Mouse (Mus musculus) brain, embryonic 14.5 days (tissue): ENCODE measurements around the gene Vipr1. TPM values are rescaled to one million over a fixed set of nuclear protein-coding genes. Genes with fewer than 3 reads are reported as not detected.
"Not testable (repeated sequence)": the region's sequence is repeated elsewhere in the genome, so short reads cannot be mapped to it uniquely, and the experiment has no call there.

Experiments used
- DNase-seq: peaks from one replicate; pipeline ENCODE4 v3.0.0-alpha.2; 2011; ENCODE audit warnings: low read depth
- CTCF ChIP-seq: fragments of 200-500 bp; IDR thresholded peaks from 2 replicates; pipeline ENCODE4 v1.5.1; 2012; ENCODE audit warnings: inconsistent platforms, mild to moderate bottlenecking, moderate library complexity, borderline replicate concordance; ENCODE audit not compliant: insufficient read depth, insufficient read length; ENCODE audit errors: extremely low read depth
- POLR2A ChIP-seq: fragments of 200-500 bp; IDR thresholded peaks from 2 replicates; pipeline ENCODE4 v1.6.1; 2012; ENCODE audit warnings: mild to moderate bottlenecking, inconsistent platforms, borderline replicate concordance; ENCODE audit not compliant: poor library complexity, insufficient read depth, insufficient read length, severe bottlenecking; ENCODE audit errors: extremely low read depth
- polyA plus RNA-seq: library from polyadenylated mRNA; depleted of rRNA; stranded (reverse); fragments of >200 nt; gene quantifications from 2 replicates; pipeline ENCODE4 v1.2.3, GENCODE M21; 2012; rRNA removed

The Vipr1 gene
- polyA plus RNA-seq = 0.38 and 0.63 TPM in 2 replicates

GRCm38 (mm10) chr9:121642401-121643181 lies at the start of gene Vipr1:
Gene Vipr1 (plus strand): TSS chr9:121642716.
- no peak for TF ChIP-seq POLR2A
- TF ChIP-seq CTCF = 0 out of 2 replicates have a peak, but pooled peaks have one; percentile 16
- peak; percentile 84 for DNase-seq

GRCm38 (mm10) chr9:121592948-121593550 lies 49.5 kb upstream of the Vipr1 start:
- TF ChIP-seq POLR2A (no peak), CTCF (no peak)
- peak; percentile 71 for DNase-seq

DNA sequence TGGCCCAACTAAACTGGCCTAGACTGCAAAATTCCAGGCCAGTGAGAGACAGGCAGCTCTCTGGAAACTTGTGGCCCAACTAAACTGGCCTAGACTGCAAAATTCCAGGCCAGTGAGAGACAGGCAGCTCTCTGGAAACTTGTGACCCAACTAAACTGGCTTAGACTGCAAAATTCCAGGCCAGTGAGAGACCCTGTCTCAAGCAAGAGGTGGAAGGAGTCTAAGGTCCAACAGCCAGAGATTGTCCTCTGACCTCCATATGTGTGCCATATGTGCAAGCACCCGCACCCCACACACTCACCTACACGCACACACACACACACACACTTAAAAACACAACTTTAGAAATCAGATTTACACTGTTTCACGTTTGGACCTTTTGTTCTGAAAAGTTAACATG lies 48.7 kb upstream of the Vipr1 start:
- DNase-seq = not testable (repeated sequence)

DNA sequence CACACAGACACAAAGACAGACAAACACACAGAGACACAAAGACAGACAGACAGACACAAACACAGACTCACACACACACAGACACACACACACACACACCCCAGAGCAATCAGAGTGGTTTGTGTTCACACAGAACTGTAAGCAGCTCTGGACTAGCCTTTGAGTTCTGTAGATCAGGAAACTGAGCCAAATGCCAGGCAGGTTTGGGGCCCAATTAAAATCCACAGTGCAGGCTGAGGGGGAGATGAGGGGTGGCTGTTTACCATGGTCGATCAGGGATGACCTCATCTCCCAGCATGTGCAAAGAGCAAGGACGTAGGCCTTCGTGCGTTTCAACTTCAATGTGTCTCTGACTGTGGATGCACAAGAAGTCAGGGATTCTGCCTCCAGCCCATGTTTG lies 47.7 kb upstream of the Vipr1 start:
- peak; percentile 80 for DNase-seq
- TF ChIP-seq CTCF = no peak
- TF ChIP-seq POLR2A = no peak

DNA sequence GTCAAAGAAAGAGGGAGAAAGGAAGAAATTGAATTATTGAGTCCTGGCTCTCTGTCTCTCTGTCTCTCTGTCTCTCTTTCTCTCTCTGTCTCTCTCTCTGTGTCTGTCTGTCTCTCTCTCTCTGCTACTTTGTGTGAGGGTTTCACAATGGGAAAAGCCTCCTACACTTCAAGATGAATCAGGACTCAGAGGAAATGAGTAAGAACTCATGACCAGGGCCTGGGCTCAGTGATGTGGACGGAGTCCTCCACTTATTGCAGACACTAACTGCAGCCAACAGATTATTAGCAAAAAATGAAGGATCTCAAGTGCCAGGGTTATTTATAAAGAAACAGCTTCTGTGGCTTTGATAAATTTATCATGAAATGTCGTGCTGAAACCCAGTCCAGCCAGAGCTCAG lies 44.4 kb upstream of the Vipr1 start:
- TF ChIP-seq CTCF (no peak), POLR2A (no peak)
- DNase-seq = no peak

- TF ChIP-seq POLR2A (no peak), CTCF (no peak)
These were observed 43.0 kb upstream of the Vipr1 start for GRCm38 (mm10) chr9:121599551-121599950.

GRCm38 (mm10) chr9:121600201-121600860 lies 42.2 kb upstream of the Vipr1 start:
- peak; percentile 35 for DNase-seq

More at GRCm38 (mm10) chr9:121599551-121599950, 43.0 kb upstream of the Vipr1 start:
- no peak for DNase-seq

DNA sequence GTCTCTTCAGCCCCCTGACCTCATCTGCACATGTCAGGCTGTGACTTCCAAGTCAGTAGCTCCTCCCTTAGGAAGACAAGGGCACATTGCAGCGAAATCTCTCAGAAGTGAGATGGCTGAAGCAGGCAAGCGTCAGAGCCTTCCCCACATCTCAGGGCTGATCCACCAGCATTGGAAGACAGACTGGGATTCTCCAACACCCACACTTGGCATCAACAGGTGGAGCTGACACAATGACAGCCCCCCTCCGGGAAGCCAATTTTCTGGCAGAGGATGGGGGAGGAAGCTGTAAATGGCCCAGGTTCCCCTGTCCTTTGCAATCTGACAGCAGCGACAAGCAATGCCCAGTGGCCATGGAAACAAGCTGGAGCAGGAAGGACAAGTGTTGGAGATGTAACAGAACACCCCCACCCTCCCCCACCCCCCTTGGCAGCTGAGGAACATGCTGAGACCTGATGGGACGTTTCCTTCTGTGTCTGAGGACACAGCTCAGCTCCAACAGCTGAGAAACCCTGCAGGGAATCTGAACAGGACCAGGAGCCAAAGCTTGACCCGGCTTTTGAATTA lies 41.6 kb upstream of the Vipr1 start:
- no peak for TF ChIP-seq POLR2A
- no peak for TF ChIP-seq CTCF
- DNase-seq = peak; percentile 36

More at GRCm38 (mm10) chr9:121600201-121600860, 42.2 kb upstream of the Vipr1 start:
- TF ChIP-seq CTCF = no peak
- no peak for TF ChIP-seq POLR2A

GRCm38 (mm10) chr9:121602381-121602780 lies 40.1 kb upstream of the Vipr1 start:
- no peak for DNase-seq
- TF ChIP-seq POLR2A = no peak
- TF ChIP-seq CTCF = no peak

- TF ChIP-seq CTCF (peak; percentile 91), POLR2A (no peak)
- DNase-seq = peak; percentile 93
These were observed 36.9 kb upstream of the Vipr1 start for GRCm38 (mm10) chr9:121605414-121606278.
